Mouse (Mus musculus) myocyte (in vitro differentiated cells): ENCODE data around the gene Cntn4.

Source experiments
- CEBPB ChIP-seq: IDR thresholded peaks from 2 replicates; pipeline ENCODE4 v1.6.1; 2011; ENCODE audit warnings: mild to moderate bottlenecking, moderate library complexity; ENCODE audit not compliant: poor library complexity, insufficient read depth, severe bottlenecking
- E2F4 ChIP-seq: IDR thresholded peaks from one replicate; pipeline ENCODE4 v1.6.1; 2011; ENCODE audit warnings: mild to moderate bottlenecking, control low read depth, moderate library complexity; ENCODE audit not compliant: insufficient read depth
- MAX ChIP-seq: IDR thresholded peaks from one replicate; pipeline ENCODE4 v1.6.1; 2011; ENCODE audit warnings: low read depth, mild to moderate bottlenecking, control low read depth
- MYOD1 ChIP-seq, 3 experiments: IDR thresholded peaks; one replicate each; pipeline ENCODE4 v1.6.1; 2011; ENCODE audit warnings: control low read depth in 2 of 3, low read depth in 2 of 3, mild to moderate bottlenecking in 2 of 3, moderate library complexity in 1 of 3; ENCODE audit not compliant: insufficient read length in 2 of 3, control insufficient read depth in 1 of 3
- POLR2A ChIP-seq: IDR thresholded peaks from one replicate; pipeline ENCODE4 v1.6.1; 2011; ENCODE audit warnings: low read depth, mild to moderate bottlenecking, control low read depth, moderate library complexity; ENCODE audit not compliant: insufficient read length
- POLR2AphosphoS2 ChIP-seq: IDR thresholded peaks from one replicate; pipeline ENCODE4 v1.6.1; 2011; ENCODE audit warnings: low read depth, control low read depth; ENCODE audit not compliant: insufficient read length
- REST ChIP-seq: IDR thresholded peaks from one replicate; pipeline ENCODE4 v1.6.1; 2011; ENCODE audit warnings: mild to moderate bottlenecking, control low read depth, moderate library complexity; ENCODE audit not compliant: insufficient read depth, insufficient read length
- SRF ChIP-seq: IDR thresholded peaks from one replicate; pipeline ENCODE4 v1.6.1; 2011; ENCODE audit warnings: low read depth; ENCODE audit not compliant: control insufficient read depth, insufficient read length
- TCF12 ChIP-seq: IDR thresholded peaks from one replicate; pipeline ENCODE4 v1.6.1; 2011; ENCODE audit warnings: mild to moderate bottlenecking, control low read depth; ENCODE audit not compliant: poor library complexity, insufficient read depth, severe bottlenecking
- USF1 ChIP-seq: IDR thresholded peaks from one replicate; pipeline ENCODE4 v1.6.1; 2011; ENCODE audit warnings: low read depth, mild to moderate bottlenecking, control low read depth, moderate library complexity

DNA sequence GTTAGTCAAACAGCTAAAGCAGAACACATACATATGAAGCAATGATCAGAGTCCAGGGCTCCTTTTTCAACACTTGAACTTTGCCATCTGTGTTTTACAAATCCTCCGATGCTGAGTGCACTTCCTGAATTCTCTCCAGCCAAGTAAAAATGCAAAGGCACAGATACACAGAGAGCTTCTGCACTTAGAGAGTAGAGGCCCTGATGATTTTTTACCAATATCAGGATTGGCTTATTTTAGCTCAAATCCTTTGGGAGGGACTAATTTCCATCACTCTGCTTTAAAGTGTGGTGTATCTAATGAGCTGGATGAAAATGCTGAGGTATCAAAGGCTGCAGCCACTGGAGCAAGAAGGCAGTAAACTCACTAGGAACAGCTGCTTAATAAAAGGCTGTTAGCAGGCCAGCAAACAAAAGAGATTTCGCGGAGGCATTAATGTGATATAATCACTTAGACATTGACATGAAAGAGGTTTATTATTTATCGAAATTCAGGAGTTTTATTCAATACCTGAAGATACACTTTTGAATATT, 400.7 kb downstream of the Cntn4 start:
- TF ChIP-seq POLR2AphosphoS2 (no peak), POLR2A (no peak), E2F4 (no peak), MYOD1 (IDR thresholded peaks at IDR 0.05; ENCODE audit: control insufficient read depth in 1 of 3, insufficient read length in 2 of 3, low read depth in 2 of 3) (no peak), TCF12 (no peak), SRF (no peak), CEBPB (no peak), MAX (no peak), REST (no peak), USF1 (no peak)
